Mouse (Mus musculus) embryonic facial prominence, embryonic 12.5 days (tissue): ENCODE measurements around the gene Etv6. TPM values are rescaled to one million over a fixed set of nuclear protein-coding genes. Genes with fewer than 3 reads are reported as not detected.
A peak's percentile ranks its signal among the peaks of the same experiment; 100 is the strongest.

ENCODE experiments used
- ATAC-seq: fragments of 200-750 bp; cut with Nextera tagmentation; 2 replicates; pipeline ENCODE4 v1.8.0; 2017; ENCODE audit not compliant: insufficient number of reproducible peaks, insufficient read depth, low FRiP score, low TSS enrichment
- H3K27ac ChIP-seq: fragments of 300-500 bp; sonication (generic); 2 replicates; pipeline ENCODE4 v1.5.1; 2016; ENCODE audit warnings: mild to moderate bottlenecking
- H3K27me3 ChIP-seq: fragments of 300-500 bp; sonication (generic); 2 replicates; pipeline ENCODE4 v1.6.1; 2016; ENCODE audit warnings: mild to moderate bottlenecking, moderate library complexity
- H3K36me3 ChIP-seq: fragments of 300-500 bp; sonication (generic); 2 replicates; pipeline ENCODE4 v1.6.1; 2016; ENCODE audit warnings: mild to moderate bottlenecking
- H3K4me1 ChIP-seq: fragments of 300-500 bp; sonication (generic); 2 replicates; pipeline ENCODE4 v1.6.1; 2016
- H3K4me2 ChIP-seq: fragments of 300-500 bp; sonication (generic); replicated peaks from 2 replicates; pipeline ENCODE4 v1.6.1; 2016; ENCODE audit warnings: mild to moderate bottlenecking, moderate library complexity
- H3K4me3 ChIP-seq: fragments of 300-500 bp; sonication (generic); 2 replicates; pipeline ENCODE4 v1.5.1; 2016; ENCODE audit warnings: mild to moderate bottlenecking
- H3K9ac ChIP-seq: fragments of 300-500 bp; sonication (generic); 2 replicates; pipeline ENCODE4 v1.6.1; 2016; ENCODE audit warnings: mild to moderate bottlenecking, moderate library complexity
- H3K9me3 ChIP-seq: fragments of 300-500 bp; sonication (generic); 2 replicates; pipeline ENCODE4 v1.6.1; 2016; ENCODE audit warnings: mild to moderate bottlenecking, moderate library complexity
- WGBS: fragments of 180-500 bp; shearing (Covaris S2); methylation state at CpG from one replicate; pipeline ENCODE4 v1.1.7; 2016; 5-methylcytosine and 5-hydroxymethylcytosine counted together
- polyA plus RNA-seq: library from polyadenylated mRNA; unstranded; fragments of >200 nt; fragmentation: Nextera tagmentation; extraction: Ambion mirVana; gene quantifications from 2 replicates; pipeline ENCODE4 v1.2.1, GENCODE M21; 2016

Etv6 gene
- polyA plus RNA-seq, 1 experiment from 2014 or later, result 15.8 TPM

DNA sequence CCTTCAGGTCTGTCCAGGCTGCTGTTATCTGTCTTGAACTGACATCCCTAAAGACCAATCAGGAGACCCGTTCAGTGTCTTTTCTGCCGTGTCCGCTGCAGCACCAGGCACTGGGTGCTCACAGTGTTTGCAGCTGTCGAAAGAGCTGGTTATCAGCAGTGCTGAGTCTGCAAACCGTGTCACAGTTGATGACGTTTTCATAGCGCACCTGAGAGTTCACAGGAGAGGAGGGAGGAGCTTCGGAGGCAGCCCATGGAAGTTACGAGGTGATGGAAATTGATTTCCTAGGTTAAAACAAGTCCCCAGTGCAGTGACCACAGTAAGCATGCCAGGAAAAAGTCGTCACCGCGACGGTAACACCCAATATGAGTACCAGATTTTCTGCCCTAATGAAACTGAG, 125.5 kb downstream of the Etv6 start:
- no peaks in the 10 kb centered on the region for H3K9me3 ChIP-seq
- 0 out of 2 replicates have a peak, but pooled peaks cover 3% of the 10 kb centered on the region for H3K36me3 ChIP-seq
- no peak overlapping the region for H3K27ac ChIP-seq
- H3K4me1 ChIP-seq, result peaks cover 16% of the 10 kb centered on the region
- no peak overlapping the region for H3K9ac ChIP-seq
- no peak for ATAC-seq
- no peak overlapping the region for H3K4me3 ChIP-seq
- 85% methylated on average over 13 of the region's 13 CpGs for WGBS
- no peaks in the 10 kb centered on the region for H3K27me3 ChIP-seq
- no peak overlapping the region for H3K4me2 ChIP-seq

- Histone ChIP-seq H3K36me3 (0 out of 2 replicates have a peak, but pooled peaks cover 3% of the 10 kb centered on the region), H3K9ac (no peak overlapping the region), H3K4me2 (no peak overlapping the region), H3K4me3 (no peak overlapping the region), H3K4me1 (peaks cover 11% of the 10 kb centered on the region; the same call in 1 of the 2 replicates), H3K27ac (no peak overlapping the region), H3K9me3 (no peaks in the 10 kb centered on the region), H3K27me3 (no peaks in the 10 kb centered on the region)
- 88% methylated on average over 1 of the region's 1 CpGs for WGBS
- no peak for ATAC-seq
These were observed 127.8 kb downstream of the Etv6 start for GRCm38 (mm10) chr6:134163346-134163745.

DNA sequence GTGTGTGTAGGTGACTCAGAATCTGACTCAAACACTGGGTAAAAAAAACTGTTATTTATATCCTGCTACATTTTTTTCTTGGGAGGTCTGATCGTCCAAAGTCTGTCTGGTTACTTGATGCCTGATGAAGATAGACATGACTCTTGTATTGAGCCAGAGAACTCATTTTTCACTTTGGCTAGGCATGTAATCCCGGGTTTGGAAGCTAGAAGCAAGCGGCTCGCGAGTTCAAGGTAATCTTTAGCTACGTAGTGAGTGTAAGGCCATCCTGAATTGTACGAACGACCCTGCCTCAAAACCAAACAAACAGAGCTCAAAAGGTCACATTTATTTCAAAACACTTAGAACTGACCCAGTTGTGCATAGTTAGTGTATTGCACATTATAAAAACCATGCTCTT, 128.9 kb downstream of the Etv6 start:
- 0 out of 2 replicates have a peak, but pooled peaks cover 3% of the 10 kb centered on the region for H3K36me3 ChIP-seq
- peaks cover 18% of the 10 kb centered on the region; the same call in 1 of the 2 replicates for H3K4me1 ChIP-seq
- no peak overlapping the region for H3K9ac ChIP-seq
- H3K9me3 ChIP-seq, result no peaks in the 10 kb centered on the region
- no peak overlapping the region for H3K4me3 ChIP-seq
- no peak for ATAC-seq
- no peaks in the 10 kb centered on the region for H3K27me3 ChIP-seq
- no peak overlapping the region for H3K27ac ChIP-seq
- 64% methylated on average over 8 of the region's 8 CpGs for WGBS
- H3K4me2 ChIP-seq, result no peak overlapping the region

DNA sequence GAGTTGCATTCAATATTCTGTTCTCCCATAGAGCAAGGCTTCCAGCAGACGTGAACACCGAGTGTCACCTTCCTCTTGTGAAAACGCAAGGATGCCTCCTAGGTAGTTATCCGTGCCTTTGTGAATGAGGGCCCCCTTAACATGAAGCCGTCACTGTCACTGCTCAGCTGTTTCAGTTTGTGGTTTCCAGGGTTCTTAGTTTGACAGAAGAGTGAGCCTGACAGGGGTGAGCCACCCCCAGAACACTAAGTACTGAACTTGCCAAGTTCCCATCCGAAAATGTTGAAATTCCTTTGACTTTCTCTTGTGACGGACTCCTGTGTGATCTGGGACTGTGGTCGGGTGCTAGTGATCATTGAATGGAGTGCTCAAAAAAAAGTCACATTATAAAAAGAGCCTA, 129.5 kb downstream of the Etv6 start:
- Histone ChIP-seq H3K27ac (no peak overlapping the region), H3K4me2 (no peak overlapping the region), H3K4me3 (no peak overlapping the region), H3K36me3 (0 out of 2 replicates have a peak, but pooled peaks cover 3% of the 10 kb centered on the region), H3K9me3 (no peaks in the 10 kb centered on the region), H3K4me1 (peaks cover 19% of the 10 kb centered on the region; the same call in 1 of the 2 replicates), H3K9ac (no peak overlapping the region), H3K27me3 (no peaks in the 10 kb centered on the region)
- 61% methylated on average over 8 of the region's 8 CpGs for WGBS
- ATAC-seq, result no peak

- H3K4me3 ChIP-seq, result no peak overlapping the region
- ATAC-seq, result no peak
- no peak overlapping the region for H3K9ac ChIP-seq
- no peaks in the 10 kb centered on the region for H3K9me3 ChIP-seq
- H3K4me2 ChIP-seq, result no peak overlapping the region
- no peaks in the 10 kb centered on the region for H3K36me3 ChIP-seq
- 64% methylated on average over 5 of the region's 5 CpGs for WGBS
- no peaks in the 10 kb centered on the region for H3K27me3 ChIP-seq
- peaks cover 29% of the 10 kb centered on the region; the same call in 1 of the 2 replicates for H3K4me1 ChIP-seq
- H3K27ac ChIP-seq, result no peak overlapping the region
These were observed 132.5 kb downstream of the Etv6 start for GRCm38 (mm10) chr6:134167963-134168362.

DNA sequence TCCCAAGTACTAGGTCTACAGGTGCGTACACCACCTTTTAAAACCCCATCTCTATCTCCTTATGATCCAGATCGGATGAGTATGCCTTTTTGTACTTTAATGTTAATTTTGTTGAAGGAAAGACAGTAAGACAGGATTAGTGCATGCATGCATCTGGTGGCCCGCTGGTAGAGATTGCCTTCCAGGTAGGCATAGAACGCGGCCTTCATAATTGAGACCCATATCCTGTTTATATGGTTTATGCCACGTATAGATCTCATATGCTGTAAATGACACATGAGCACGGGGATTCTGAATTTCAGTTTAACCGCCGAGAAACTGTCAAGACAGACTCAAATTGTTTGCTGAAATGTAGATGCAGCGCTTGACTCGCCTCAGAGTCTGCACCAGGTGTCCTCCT, 133.3 kb downstream of the Etv6 start:
- peaks cover 29% of the 10 kb centered on the region; the same call in 1 of the 2 replicates for H3K4me1 ChIP-seq
- H3K9ac ChIP-seq, result no peak overlapping the region
- no peaks in the 10 kb centered on the region for H3K27me3 ChIP-seq
- H3K36me3 ChIP-seq, result no peaks in the 10 kb centered on the region
- WGBS, result 79% methylated on average over 11 of the region's 11 CpGs
- H3K4me2 ChIP-seq, result no peak overlapping the region
- H3K4me3 ChIP-seq, result no peak overlapping the region
- H3K9me3 ChIP-seq, result no peaks in the 10 kb centered on the region
- H3K27ac ChIP-seq, result no peak overlapping the region
- ATAC-seq, result no peak

- Histone ChIP-seq H3K36me3 (no peaks in the 10 kb centered on the region), H3K27ac (no peak overlapping the region), H3K9ac (no peak overlapping the region), H3K4me1 (peaks cover 45% of the 10 kb centered on the region; the same call in 1 of the 2 replicates), H3K4me2 (no peak overlapping the region), H3K4me3 (no peak overlapping the region), H3K27me3 (no peaks in the 10 kb centered on the region), H3K9me3 (no peaks in the 10 kb centered on the region)
- 49% methylated on average over 1 of the region's 1 CpGs for WGBS
- no peak; the same call in 1 of the 2 replicates for ATAC-seq
These were observed 135.7 kb downstream of the Etv6 start for GRCm38 (mm10) chr6:134171235-134171634.

DNA sequence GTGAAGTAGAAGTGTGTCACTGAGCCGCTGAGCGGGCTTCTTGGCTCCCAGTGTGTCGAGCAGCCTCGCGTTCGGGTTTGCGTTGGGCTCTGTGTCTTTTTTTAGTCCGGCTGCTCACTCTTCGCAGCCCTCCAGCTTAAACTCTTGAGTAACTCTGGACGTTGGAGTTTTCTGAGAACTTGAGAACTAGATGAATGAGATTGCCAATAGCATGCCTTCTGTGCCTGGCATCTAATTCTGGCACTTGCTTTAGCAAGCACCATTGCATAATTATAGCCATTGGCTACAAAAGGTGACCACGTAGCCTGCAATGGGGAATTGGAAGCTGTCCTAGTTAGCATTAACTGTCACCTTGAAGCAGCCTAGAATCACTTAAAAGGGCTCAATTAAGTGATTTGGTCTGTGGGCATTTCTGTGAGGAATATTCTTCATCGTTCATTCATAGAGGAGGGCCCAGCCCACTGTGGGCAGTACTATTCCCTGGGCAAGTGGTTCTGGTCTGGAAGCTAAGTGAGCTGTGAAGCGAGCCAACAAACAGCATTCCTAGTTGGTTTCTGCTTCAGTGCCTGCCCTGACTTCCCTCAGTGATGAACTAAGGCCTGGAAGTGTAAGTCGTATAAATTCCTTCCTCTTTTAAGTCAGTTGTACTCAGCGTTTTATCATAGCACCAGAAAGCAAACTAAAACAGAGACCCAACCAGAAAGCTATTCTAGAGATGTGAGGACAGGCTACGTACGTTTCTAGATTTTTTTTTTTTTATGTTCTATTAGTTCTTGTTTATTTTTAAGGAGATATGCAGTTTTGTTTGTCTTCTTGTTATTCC, 136.6 kb downstream of the Etv6 start:
- Histone ChIP-seq H3K36me3 (no peaks in the 10 kb centered on the region), H3K27ac (no peak overlapping the region), H3K9me3 (no peaks in the 10 kb centered on the region), H3K4me3 (no peak overlapping the region), H3K9ac (no peak overlapping the region), H3K4me2 (no peak overlapping the region), H3K4me1 (peaks cover 41% of the 10 kb centered on the region; the same call in 1 of the 2 replicates), H3K27me3 (no peaks in the 10 kb centered on the region)
- 94% methylated on average over 17 of the region's 17 CpGs for WGBS
- ATAC-seq, result no peak

- Histone ChIP-seq H3K27me3 (no peaks in the 10 kb centered on the region), H3K9ac (no peak overlapping the region), H3K36me3 (no peaks in the 10 kb centered on the region), H3K4me3 (no peak overlapping the region), H3K4me1 (peaks cover 34% of the 10 kb centered on the region; the same call in 1 of the 2 replicates), H3K9me3 (no peaks in the 10 kb centered on the region), H3K27ac (no peak overlapping the region), H3K4me2 (no peak overlapping the region)
- no peak; the same call in 1 of the 2 replicates for ATAC-seq
- WGBS, result 81% methylated on average over 6 of the region's 6 CpGs
These were observed 137.9 kb downstream of the Etv6 start for GRCm38 (mm10) chr6:134173439-134173838.

DNA sequence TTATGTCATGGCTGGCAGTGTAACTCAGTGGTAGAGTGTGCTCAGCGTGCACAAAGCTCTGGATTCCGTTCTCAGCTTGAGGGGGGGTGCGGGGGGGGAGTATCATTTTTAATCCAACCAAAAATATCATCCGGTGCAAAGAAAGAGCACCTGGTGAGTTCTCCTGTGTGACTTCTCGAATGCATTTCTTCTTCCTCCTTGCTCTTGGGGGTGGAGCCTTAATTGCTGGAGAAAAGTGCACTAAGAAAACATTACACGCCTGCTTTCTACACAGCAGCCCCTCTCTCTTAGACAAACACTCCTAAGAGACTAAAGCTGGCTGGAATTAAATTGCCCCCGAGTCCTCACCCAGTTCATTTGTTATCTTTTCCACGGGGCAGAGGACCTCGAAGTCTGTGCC, 139.6 kb downstream of the Etv6 start:
- no peak overlapping the region for H3K9ac ChIP-seq

DNA sequence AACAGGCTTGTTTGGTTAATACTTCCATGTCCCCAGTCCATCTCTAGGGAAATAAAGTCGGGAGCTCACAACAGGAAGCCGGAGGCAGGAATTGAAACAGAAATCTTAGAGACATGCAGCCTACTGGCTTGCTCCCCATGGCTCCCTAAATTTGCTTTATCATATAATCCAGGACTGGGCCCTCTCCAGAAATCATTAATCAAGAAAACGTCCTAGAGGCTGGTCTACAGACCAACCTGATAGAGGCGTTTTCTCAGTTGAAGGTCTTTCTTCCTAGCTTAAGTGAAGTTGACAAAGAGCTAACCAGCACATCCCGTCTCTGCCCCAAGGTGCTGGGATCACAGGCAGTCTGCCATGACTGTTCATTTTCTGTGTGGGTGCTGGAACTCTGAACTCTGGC, 141.7 kb downstream of the Etv6 start:
- no peak for ATAC-seq
- Histone ChIP-seq H3K36me3 (no peaks in the 10 kb centered on the region), H3K9me3 (no peaks in the 10 kb centered on the region), H3K9ac (no peak overlapping the region), H3K27ac (no peak overlapping the region), H3K27me3 (no peaks in the 10 kb centered on the region), H3K4me2 (no peak overlapping the region), H3K4me1 (peaks cover 18% of the 10 kb centered on the region; the same call in 1 of the 2 replicates), H3K4me3 (no peak overlapping the region)
- 79% methylated on average over 5 of the region's 5 CpGs for WGBS

More for the DNA sequence above, 139.6 kb downstream of the Etv6 start:
- H3K4me1 ChIP-seq, result peaks cover 25% of the 10 kb centered on the region; the same call in 1 of the 2 replicates
- H3K27me3 ChIP-seq, result no peaks in the 10 kb centered on the region
- WGBS, result 39% methylated on average over 9 of the region's 9 CpGs
- H3K9me3 ChIP-seq, result no peaks in the 10 kb centered on the region
- H3K27ac ChIP-seq, result no peak overlapping the region
- H3K4me3 ChIP-seq, result no peak overlapping the region
- ATAC-seq, result no peak
- peak overlapping the region; percentile 5; the same call in 1 of the 2 replicates for H3K4me2 ChIP-seq
- H3K36me3 ChIP-seq, result no peaks in the 10 kb centered on the region
